Mouse (Mus musculus): ENCODE measurements around the gene Dvl1.

DNA sequence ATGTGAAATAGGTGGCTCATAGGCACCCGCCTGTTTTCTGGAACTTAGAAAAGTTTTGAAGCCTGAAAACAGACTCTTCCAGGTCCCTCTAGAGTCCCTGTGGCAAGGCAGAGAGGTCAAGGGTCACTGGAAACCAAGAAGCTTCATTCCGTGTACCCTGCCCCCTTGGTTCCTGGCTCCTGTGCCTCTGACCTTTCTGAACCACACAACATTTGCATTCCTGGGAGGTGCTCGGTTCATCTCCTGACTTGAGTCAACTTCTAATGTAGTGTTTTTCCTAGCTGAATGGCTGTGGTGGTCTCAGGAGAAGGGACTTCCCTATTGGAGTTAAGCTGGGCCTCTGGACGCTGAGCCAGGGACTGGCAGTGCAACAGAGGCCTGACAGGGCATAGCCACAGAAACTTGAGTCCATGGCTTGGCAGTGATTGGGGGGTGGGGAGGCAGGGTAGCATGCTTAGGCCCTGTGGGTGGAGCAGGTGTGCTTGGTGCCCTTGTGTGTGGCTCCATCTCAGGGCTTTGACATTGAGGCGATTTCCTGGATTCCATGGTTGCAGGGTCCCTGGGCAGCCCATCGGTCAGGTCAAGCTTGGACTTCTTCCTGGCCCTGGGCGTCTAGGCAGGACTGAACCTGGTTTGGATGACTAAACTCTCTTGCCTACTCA lies 1.4 kb downstream of the Dvl1 start:
- TF ChIP-seq CTCF (IDR thresholded peaks at IDR 0.05; ENCODE audit: borderline replicate concordance, control insufficient read depth, extremely low read depth, insufficient read depth, low read length, poor library complexity) = no peak
- TF ChIP-seq POLR2A (IDR thresholded peaks at IDR 0.05; ENCODE audit: control insufficient read depth, extremely low read depth, insufficient read depth, low read length, poor library complexity) = no peak

All from thymus, adult 2 months (tissue).